Mouse (Mus musculus) regulatory T cell (primary cell): ENCODE measurements at regions not wholly inside any gene's neighbourhood (a gene's known extent, or its start where the extent isn't known, plus 50 kb on each side); places are given as distances from the start of the nearest gene placed in this dataset.

Experiments used
- in situ Hi-C: fragments of 300-600 bp; cut with MboI, MseI; formaldehyde crosslinking; loops from one replicate; pipeline ENCODE4 v1.15.1; 2025; ENCODE audit warnings: high pct_unique_total_duplicates

- in situ Hi-C loops: no loop called here
Observed at GRCm38 (mm10) chrX:60833456-60833855, 59.8 kb downstream of the Sox3 start.

DNA sequence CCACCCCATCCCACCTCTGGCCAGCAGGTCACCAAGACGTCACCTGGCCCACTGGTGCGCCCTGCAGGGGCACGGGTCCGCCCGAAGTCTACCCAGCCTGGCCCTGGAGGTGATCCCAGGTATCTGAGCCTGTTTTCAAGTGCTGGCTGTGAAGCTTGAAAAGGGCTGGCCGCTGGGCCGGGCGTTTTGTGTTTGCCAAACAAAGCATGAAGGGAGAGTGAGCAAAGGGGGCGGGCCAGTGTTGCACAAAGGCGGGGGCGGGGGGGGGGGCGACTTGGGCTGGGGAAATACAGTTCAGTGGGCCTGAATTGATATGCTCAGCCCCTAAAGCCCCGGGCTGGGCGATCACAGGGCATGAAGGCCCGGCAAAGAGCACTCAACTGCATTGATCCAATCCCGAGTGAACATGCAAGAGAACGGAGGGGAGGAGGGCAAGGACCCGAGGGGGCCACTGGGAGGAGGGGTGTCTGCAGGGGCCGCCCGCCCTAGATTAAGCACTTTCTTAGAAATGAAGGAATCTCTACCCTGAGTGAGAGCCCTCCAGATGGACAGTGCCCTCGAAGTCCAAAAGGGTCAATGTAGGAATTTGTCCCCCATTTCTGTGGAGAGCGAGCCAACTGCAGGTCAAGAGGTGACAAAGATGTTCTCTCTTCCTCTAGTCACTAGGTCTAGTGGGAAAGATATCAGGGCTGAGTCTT, 61.8 kb downstream of the Sox3 start:
- in situ Hi-C loops: no loop called here

GRCm38 (mm10) chrX:60825181-60826080, 67.8 kb downstream of the Sox3 start:
- in situ Hi-C loops: no loop called here

DNA sequence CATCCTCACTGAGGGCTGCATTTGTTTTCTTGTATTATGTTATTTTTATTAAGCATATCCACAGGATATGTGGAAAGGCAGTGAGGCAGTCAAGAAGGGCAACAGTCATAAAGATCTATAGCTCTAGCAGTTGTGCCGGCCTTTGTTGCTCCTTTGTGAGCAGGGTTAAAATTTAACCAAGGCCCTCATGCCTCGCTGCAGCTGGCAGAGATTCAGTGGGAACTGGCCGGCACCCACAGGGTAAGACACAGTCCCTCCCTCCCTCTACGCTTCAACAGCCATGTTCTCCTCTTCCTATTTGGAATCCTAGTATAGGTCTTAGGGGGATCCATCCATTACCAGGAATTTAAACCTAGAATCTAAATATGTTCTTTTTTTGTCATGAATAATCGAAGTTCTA, 94.7 kb downstream of the Sox3 start:
- in situ Hi-C loops: no loop called here

DNA sequence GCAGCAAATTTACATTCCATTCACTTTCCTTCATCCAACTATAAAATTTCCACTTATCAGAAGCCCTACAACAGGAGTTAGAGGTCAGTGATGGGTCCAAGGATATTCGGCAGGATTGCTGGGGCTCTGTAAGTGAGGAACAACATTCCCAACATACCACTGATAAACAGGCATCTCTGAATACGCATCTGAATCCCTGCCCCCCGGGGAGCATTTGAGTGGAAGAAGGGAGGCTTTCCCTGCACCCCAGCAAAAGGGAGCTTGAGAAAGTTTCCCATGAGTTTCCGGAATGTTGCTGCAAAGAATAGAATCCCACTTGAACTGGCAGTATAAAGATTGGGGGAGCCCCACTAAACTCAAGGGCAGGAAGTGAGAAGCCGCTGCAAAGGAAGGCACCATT, 112.5 kb downstream of the Sox3 start:
- in situ Hi-C loops: no loop called here

- in situ Hi-C loops: no loop called here
Observed at GRCm38 (mm10) chrX:60780161-60780560, 113.1 kb downstream of the Sox3 start.

- in situ Hi-C loops: no loop called here
Observed at GRCm38 (mm10) chrX:60773645-60774044, 119.6 kb downstream of the Sox3 start.

DNA sequence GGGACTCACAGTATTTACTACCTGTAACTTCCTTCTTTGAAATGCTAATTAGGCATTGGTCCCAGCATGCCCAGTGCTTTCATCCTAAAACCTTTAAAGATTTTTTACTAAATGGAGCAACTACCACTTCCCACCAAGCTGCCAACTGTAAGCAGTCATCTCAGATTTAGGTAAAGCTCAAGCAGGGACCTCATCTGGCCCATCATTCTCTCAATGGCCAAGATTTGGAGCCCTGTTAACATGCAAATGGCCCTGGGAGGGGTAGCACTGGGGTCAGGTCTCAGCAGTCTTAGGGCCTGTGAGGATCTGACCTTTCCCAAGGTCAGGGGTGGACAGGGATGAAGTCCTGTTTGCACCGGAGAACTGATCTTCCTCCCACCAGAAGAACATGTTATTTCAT, 120.8 kb downstream of the Sox3 start:
- in situ Hi-C loops: no loop called here

- in situ Hi-C loops: loop anchor here (10.0 kb wide), 1 partner anchor 944 kb away; no protein-coding TSS in a partner anchor
Observed at GRCm38 (mm10) chrX:60750456-60750855, 142.8 kb downstream of the Sox3 start.

DNA sequence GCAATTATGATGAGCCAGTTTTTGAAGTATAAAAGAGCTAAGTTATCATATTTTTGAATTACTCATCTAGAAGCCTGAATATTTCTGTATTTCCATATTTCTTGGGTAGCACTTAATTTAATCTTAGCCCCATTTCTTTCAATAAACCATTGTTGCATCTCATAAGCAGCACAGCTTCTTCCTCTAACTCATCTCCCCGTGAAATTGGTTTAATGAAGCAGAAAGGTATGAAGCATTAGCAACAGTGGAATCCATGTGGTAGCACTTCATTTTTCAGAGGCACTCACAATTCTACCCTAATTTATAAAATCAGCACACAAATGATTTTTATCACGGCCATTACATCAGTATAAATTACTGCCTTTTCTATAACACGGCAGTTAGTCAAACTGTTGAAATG, 149.3 kb downstream of the Sox3 start:
- in situ Hi-C loops: no loop called here

GRCm38 (mm10) chrX:60743020-60743707, 150.1 kb downstream of the Sox3 start:
- in situ Hi-C loops: no loop called here

GRCm38 (mm10) chrX:60719428-60720151, 127.1 kb upstream of the Atp11c start:
- in situ Hi-C loops: no loop called here

DNA sequence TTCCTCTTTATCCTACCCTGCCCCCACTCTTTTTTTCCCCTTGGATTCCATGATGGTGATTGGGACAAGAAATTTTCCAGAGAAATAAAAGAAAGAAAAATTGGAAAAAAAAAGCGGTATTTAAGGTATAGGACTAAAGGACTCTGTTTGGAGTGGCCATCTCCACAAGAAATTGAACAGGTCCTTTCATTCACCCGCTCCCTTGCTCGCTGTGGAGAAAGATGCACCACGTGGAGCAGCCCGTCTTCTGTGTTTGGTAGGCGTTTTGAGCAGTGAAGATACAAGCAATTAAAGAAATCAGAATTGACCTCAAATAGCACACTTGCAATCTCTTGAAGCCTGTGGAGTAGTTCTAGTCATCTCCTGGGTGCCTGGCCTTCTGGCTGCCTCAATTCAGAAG, 126.3 kb upstream of the Atp11c start:
- in situ Hi-C loops: no loop called here

DNA sequence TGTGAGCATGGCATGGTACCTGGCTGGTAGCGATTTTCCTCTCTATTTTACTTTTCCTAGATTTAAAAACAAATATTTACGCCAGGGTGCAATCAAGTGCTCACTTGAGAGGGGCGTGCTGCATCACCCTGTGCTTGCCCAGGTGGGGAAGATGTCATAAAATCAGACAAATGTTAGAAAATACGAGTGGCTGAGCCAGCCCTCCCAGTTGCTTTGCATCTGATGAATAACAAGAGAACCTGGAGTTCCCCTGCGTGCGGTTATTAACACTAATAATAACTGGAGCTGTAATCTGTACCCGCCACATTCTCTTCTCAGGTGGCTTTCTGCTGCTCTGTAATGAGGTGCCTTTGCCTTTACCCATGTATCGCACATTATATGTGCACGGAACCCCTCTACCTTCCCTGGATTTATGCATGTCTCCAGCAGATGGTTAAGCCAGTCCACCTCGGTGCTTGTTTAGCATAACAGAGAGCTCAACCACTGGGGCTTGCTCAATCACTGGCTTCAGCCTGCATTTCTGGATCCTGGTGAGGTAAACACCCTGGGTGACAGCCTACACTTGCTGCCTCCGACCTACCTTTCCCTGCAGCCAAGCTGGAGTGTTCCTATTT, 125.8 kb upstream of the Atp11c start:
- in situ Hi-C loops: no loop called here

- in situ Hi-C loops: no loop called here
Observed at GRCm38 (mm10) chrX:60681036-60681706, 88.7 kb upstream of the Atp11c start.

DNA sequence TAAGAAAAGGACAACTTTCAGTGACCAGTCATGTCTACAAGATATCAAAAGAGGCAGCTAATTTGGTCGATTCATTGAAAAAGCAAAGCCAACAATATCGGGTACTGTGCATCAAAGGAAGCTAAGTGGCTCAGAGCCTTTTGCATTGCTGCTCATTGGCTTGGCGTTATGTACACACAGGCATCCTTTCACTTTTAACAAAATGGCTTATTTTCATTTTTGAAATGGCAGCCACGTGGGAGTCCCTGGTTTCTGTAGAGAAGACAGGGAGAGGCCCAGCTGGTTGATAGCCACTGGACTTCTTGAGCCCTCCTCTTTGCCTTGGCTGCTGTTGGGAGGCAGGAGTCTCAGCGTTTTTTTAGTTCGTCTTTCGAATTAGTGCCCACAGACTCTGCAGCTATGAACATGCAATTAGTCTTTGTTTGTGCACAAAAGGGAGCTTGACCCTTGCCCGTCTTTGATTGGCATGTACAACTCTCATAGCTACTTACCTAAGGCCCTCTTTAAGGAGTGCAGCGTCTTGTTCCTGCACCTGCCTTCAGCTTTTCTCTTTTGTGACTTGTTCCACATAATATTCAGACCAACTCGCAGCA, 52.3 kb upstream of the Atp11c start:
- in situ Hi-C loops: no loop called here
